Mouse (Mus musculus): ENCODE results near the gene Plch2.
A peak's percentile ranks its signal among the peaks of the same experiment; 100 is the strongest.

DNA sequence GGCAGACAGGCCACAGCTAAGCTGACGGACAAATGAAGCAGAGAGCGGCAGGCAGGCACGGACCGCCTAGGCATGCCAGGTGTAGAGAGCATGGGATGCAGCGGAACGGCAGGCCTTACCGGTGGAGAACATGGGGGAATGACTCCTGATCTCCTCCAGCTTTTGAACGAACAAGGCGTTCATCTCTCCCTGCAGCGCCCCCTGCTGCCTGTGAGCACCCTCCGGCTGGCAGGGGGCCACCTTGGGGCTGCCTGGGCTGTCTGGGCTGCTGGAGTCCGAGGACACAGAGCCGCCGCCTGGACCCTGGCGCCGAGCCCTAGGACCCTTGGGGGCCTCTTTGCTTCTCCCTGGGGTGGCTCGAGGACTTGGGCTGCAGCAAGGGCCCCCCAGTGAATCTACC, 70.5 kb downstream of the Plch2 start:
- TF ChIP-seq CTCF (IDR thresholded peaks at IDR 0.05; ENCODE audit: extremely low read depth, insufficient read length, insufficient replicate concordance, low read depth, low read length) (peak; percentile 58; the same call in 1 of the 2 replicates), POLR2A (IDR thresholded peaks at IDR 0.05; ENCODE audit: low read depth, low read length) (no peak)
